Mouse (Mus musculus) spleen, postnatal 10 days (tissue): Measurements from ENCODE around the gene 4930564D02Rik.

Experiments
- DNase-seq, 2 experiments: peaks; one replicate each; pipeline ENCODE4 v3.0.0; 2021 to 2022; ENCODE audit warnings: low spot score in 2 of 2

Gene 4930564D02Rik

DNA sequence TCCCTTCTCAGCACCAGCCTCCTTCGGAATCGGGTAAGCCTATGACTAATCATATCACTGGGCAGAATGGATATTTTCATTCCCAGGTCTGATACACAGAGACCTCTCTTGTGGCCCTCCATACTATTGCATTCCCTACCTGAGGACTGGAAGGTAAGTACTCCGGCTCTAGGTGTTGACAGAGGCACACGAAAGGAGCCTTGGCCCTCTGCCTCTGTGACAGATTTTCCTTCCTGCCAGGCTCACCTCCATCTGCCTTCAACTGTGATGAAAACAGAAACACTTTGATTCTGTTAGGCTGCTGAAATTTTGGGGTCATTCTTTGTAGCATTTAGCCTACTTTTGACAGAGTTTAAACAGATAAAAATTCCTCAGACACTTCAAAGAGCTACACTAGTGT is 47.2 kb downstream of the 4930564D02Rik start:
- no peak for DNase-seq

DNA sequence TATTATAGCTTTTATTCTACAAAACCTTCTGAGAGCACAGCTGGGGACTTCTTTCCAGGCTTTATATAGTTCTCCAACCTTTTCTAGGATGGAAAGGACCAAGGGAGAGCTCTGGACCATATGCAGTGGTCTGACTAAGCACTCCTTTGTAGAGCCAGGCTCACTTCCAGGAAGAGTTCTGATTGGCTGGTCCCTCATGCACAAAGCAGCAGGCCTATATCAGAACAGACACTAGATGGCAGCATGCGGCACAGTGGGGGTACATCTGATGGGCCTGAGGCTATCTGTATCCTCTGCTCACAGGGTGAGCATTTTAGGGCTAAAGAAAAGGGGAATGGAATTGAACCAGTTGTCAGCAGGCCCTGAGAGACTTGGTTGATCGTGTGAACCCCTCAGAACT is 47.6 kb downstream of the 4930564D02Rik start:
- peak; percentile 11 to 67 for DNase-seq

DNA sequence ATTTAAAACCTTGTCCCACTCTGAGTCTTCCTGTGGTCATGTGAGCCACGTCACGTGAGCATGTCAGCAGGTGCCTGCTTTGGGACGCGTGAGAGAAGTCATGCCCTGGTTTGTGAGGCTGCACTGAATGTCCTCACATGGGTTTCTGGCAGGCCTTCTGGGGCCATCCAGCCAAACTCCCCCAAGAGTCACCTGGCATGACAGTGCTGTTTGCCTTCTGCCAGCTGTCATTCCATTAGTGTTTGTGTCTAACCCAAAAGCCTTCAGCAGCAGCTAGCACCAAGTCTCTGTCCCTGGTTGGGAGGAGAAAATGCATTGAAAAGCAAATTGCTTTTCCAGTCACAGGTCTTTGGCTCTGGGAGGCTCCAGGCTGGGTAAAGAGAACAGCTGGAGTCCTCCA is 50.0 kb downstream of the 4930564D02Rik start:
- DNase-seq, result no peak

DNA sequence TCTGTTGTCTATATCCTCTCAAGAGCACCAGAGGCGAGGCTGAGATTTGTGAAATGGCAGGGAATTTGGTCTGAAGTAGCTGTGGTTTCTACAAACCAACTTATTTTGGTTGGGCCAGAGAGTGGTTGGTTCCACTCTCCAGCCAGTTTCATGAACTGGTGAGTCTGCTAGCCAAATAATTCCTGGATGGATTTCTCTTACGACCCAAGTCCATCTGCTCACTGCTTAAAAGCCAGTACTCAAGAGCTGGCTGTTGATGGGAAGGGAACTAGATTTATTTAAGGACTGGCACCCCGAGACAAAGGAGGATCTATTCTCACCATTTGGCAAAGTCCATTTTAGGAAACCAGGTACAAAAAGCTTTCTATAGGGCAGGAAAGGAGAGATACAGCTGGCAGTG is 57.1 kb downstream of the 4930564D02Rik start:
- DNase-seq, result no peak

DNA sequence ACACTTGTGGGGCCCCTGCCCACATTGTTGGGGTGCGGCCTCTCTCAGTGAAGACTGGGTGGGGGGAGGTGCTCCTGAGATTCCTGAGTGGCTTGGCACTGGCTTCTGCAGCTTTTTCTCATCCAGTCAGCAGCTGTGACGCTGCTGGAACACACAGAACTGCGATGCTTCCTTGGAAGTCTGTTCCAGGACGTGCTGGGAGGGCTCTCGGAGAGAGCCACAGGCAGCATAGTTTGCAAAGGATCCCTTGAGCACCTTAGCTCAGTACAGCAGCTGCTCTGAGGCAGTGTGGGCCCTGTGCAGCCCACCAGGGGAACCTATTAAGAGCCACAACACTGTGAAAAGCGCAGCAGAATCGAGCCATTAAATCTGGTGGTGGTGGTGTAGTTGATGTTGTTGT is 61.2 kb downstream of the 4930564D02Rik start:
- DNase-seq, result no peak
